Mouse (Mus musculus) embryonic fibroblast, embryonic 13.5 days (primary cell): ENCODE measurements around the gene Sirt3. TPM values are rescaled to one million over a fixed set of nuclear protein-coding genes. Genes with fewer than 3 reads are reported as not detected.

Experiments used
- H3K27ac ChIP-seq: 2 replicates; pipeline ENCODE4 v1.5.1; 2012; ENCODE audit warnings: low read length, control low read depth, inconsistent platforms; ENCODE audit not compliant: insufficient read depth
- H3K4me1 ChIP-seq: 2 replicates; pipeline ENCODE4 v1.6.1; 2011; ENCODE audit warnings: low read length; ENCODE audit not compliant: control insufficient read depth, insufficient read depth
- H3K4me3 ChIP-seq: 2 replicates; pipeline ENCODE4 v1.5.1; 2011; ENCODE audit warnings: mild to moderate bottlenecking, control low read depth, low read length; ENCODE audit not compliant: insufficient read depth
- CTCF ChIP-seq: IDR thresholded peaks from 2 replicates; pipeline ENCODE4 v1.5.1; 2011; ENCODE audit warnings: mild to moderate bottlenecking, control low read depth, low read length, moderate library complexity, borderline replicate concordance; ENCODE audit not compliant: insufficient read depth
- POLR2A ChIP-seq: IDR thresholded peaks from 2 replicates; pipeline ENCODE4 v1.6.1; 2011; ENCODE audit warnings: low read depth, mild to moderate bottlenecking, control low read depth, low read length, moderate library complexity
- polyA plus RNA-seq: library from polyadenylated mRNA; stranded (reverse); fragments of >200 nt; gene quantifications from 2 replicates; pipeline ENCODE4 v1.2.4, GENCODE M21; 2011; ENCODE audit warnings: low read depth; ENCODE audit not compliant: missing spikeins, insufficient read length

Gene Sirt3
- polyA plus RNA-seq, 1 experiment = 8.2 TPM

GRCm38 (mm10) chr7:140821305-140821652 lies 60.8 kb downstream of the Sirt3 start:
- Histone ChIP-seq H3K4me1 (no peaks in the 10 kb centered on the region), H3K27ac (no peak overlapping the region), H3K4me3 (peak overlapping the region; percentile 39)
- no peak for TF ChIP-seq POLR2A
- TF ChIP-seq CTCF = no peak

GRCm38 (mm10) chr7:140820173-140820572 lies 61.9 kb downstream of the Sirt3 start:
- TF ChIP-seq POLR2A (no peak), CTCF (no peak)
- Histone ChIP-seq H3K27ac (no peak overlapping the region), H3K4me3 (no peak overlapping the region), H3K4me1 (no peaks in the 10 kb centered on the region)

Other genes starting within 250 kb of the Sirt3 start
- gene Olfr53, start 235.9 kb downstream of the Sirt3 start, polyA plus RNA-seq = not detected in 2 replicates
- not detected in 2 replicates for gene Olfr539, start 222.4 kb downstream of the Sirt3 start, polyA plus RNA-seq
- not detected in 2 replicates for gene Olfr45, start 200.4 kb downstream of the Sirt3 start, polyA plus RNA-seq
- not detected in 2 replicates for gene Olfr541, start 185.0 kb downstream of the Sirt3 start, polyA plus RNA-seq
- gene Cyp2e1, start 118.6 kb downstream of the Sirt3 start, polyA plus RNA-seq = not detected in 2 replicates
- not detected in 2 replicates for gene Syce1, start 94.5 kb downstream of the Sirt3 start, polyA plus RNA-seq
- gene Zfp941, start 60.1 kb downstream of the Sirt3 start, polyA plus RNA-seq = 2.2 and 3.5 TPM in 2 replicates
- gene Urah, start 47.3 kb downstream of the Sirt3 start, polyA plus RNA-seq = not detected in 2 replicates
- not detected in 2 replicates for gene Scgb1c1, start 36.8 kb downstream of the Sirt3 start, polyA plus RNA-seq
- gene Odf3, start 34.5 kb downstream of the Sirt3 start, polyA plus RNA-seq = not detected in 2 replicates
- gene Gm45785, start 26.0 kb downstream of the Sirt3 start, polyA plus RNA-seq = not detected in 2 replicates
- 53.4 and 58.1 TPM in 2 replicates for gene Ric8a, start 25.4 kb downstream of the Sirt3 start, polyA plus RNA-seq
- 29.9 and 35.7 TPM in 2 replicates for gene Bet1l, start 24.7 kb downstream of the Sirt3 start, polyA plus RNA-seq
- gene Psmd13, start 341 bp downstream of the Sirt3 start, polyA plus RNA-seq = 206 and 213 TPM in 2 replicates
- not detected in 2 replicates for gene Cox8b, start 18.1 kb upstream of the Sirt3 start, polyA plus RNA-seq
- not detected in 2 replicates for gene Nlrp6, start 38.6 kb upstream of the Sirt3 start, polyA plus RNA-seq
- 14.3 and 19.1 TPM in 2 replicates for gene Pgghg, start 59.1 kb upstream of the Sirt3 start, polyA plus RNA-seq
- 3.0 TPM in 1 of 2 replicates, not detected in the other for gene Ifitm5, start 68.0 kb upstream of the Sirt3 start, polyA plus RNA-seq
- gene Gm45717, start 73.6 kb upstream of the Sirt3 start, polyA plus RNA-seq = not detected in 2 replicates
- 771 and 857 TPM in 2 replicates for gene Ifitm2, start 73.7 kb upstream of the Sirt3 start, polyA plus RNA-seq
- 5.1 and 16.5 TPM in 2 replicates for gene Ifitm1, start 84.9 kb upstream of the Sirt3 start, polyA plus RNA-seq
- gene Ifitm3, start 128.5 kb upstream of the Sirt3 start, polyA plus RNA-seq = 1,040 and 1,188 TPM in 2 replicates
- gene Ifitm6, start 135.6 kb upstream of the Sirt3 start, polyA plus RNA-seq = not detected in 2 replicates
- gene Gm17387, start 146.8 kb upstream of the Sirt3 start, polyA plus RNA-seq = not detected in 2 replicates
- gene B4galnt4, start 178.8 kb upstream of the Sirt3 start, polyA plus RNA-seq = 0.53 and 1.6 TPM in 2 replicates
- not detected in 2 replicates for gene Pkp3, start 195.9 kb upstream of the Sirt3 start, polyA plus RNA-seq
- not detected in 2 replicates for gene Sigirr, start 218.3 kb upstream of the Sirt3 start, polyA plus RNA-seq
- not detected in 2 replicates for gene Ano9, start 235.5 kb upstream of the Sirt3 start, polyA plus RNA-seq
- gene Ptdss2, start 240.1 kb upstream of the Sirt3 start, polyA plus RNA-seq = 27.0 and 28.3 TPM in 2 replicates